Mouse (Mus musculus): ENCODE measurements around the gene Lrrk1. TPM values are rescaled to one million over a fixed set of nuclear protein-coding genes. Genes with fewer than 3 reads are reported as not detected.

Lrrk1 gene
- 1.7 and 2.9 TPM in 2 replicates for total RNA-seq (2015; ENCODE audit: low replicate concordance)
- 6.4 and 6.6 TPM in 2 replicates for total RNA-seq (2017; ENCODE audit: low replicate concordance)

- ATAC-seq (replicated peaks; ENCODE audit: low FRiP score, poor library complexity, severe bottlenecking) = no peak
Observed at GRCm38 (mm10) chr7:66387813-66388521, at the start of gene Lrrk1. Gene Lrrk1, minus strand, starts transcription at chr7:66388350.

DNA sequence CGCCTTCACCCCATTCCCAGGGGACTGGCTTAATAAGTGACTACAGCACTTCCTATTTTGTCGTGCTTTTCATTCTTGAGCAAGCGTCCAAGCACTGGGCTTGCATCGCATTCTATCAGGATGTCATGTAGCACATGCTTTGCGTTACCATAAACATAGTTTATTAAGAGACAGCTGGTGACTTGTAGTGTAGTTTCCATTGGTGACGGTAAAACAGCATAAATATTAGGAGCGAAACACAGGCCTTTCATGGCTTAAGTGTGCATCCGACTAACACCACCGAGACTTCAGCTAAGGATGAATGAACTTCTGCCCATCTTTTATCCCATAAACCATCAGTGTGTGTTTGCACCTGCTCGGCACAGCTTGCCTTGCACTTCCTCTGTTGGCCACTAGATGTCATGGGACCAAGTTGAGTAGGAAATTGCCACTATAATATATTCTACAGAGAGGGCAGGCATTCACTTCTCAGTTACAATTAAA is 46.3 kb upstream of the Lrrk1 start:
- ATAC-seq (replicated peaks; ENCODE audit: low FRiP score, poor library complexity, severe bottlenecking) = 0 out of 2 replicates have a peak, but pooled peaks have one; percentile 53

- no peak for ATAC-seq (replicated peaks; ENCODE audit: low FRiP score, poor library complexity, severe bottlenecking)
Observed at GRCm38 (mm10) chr7:66427437-66428161, 39.4 kb upstream of the Lrrk1 start, which contains the start of gene Aldh1a3. Gene Aldh1a3, minus strand, starts transcription at chr7:66427517.

DNA sequence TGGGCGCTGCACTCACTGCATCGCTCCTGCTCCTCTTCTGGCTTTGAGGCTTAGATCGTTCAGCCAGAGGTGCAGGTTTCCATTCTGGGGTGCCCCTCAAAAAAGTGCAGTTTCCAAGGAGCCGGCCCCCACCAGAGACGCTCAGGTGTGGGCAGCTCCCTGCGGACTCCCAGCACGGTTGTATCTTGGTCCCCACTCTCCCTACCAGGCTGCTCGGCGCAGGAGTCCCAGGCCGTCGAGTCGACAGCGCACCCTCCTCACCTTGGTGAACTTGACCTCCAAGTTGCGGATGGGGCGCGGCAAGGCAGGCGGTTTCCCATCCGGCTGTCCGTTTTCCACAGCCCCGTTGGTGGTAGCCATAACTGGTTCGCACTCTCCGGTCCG is 38.9 kb upstream of the Lrrk1 start:
- no peak for ATAC-seq (replicated peaks; ENCODE audit: low FRiP score, poor library complexity, severe bottlenecking)

DNA sequence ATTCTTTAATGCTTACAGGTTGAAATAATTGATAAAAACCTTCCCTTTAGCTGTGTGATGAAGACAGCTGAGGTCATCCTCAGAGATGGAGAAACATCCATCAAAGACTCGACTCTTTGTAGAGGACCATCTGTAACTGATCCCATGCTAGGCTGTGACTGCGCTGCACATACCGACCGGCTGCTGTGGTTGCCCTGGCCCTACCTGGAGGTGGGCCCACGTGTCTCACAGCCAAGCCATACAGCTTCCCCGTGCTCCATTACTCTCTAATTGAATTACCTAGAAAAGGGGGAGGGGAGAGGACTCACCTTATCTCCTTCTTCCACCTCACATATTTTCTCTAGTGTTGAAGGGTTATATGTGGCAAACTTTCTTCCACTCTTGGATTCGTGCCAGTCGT is 33.8 kb upstream of the Lrrk1 start:
- no peak for ATAC-seq (replicated peaks; ENCODE audit: low FRiP score, poor library complexity, severe bottlenecking)

DNA sequence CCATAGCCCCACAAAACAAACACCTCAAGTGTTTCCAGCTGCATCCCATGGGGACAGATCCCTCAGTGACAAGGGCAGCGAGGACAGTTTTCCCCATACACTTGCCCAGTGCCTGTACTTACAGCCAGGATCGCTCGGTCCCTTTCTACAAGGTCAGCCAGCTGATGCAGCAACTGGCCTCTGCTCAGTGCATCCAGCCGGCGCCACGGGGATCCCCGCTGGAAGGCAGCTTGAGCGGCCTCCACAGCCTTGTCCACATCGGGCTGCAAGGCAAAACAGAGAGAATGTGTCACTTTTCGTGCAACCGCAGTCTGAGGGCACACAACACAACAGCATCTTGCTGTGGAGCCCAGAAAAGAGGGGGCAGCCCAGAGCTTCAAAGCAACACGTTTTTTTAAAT is 30.8 kb upstream of the Lrrk1 start:
- no peak for ATAC-seq (replicated peaks; ENCODE audit: low FRiP score, poor library complexity, severe bottlenecking)

- no peak for ATAC-seq (replicated peaks; ENCODE audit: low FRiP score, poor library complexity, severe bottlenecking)
Observed at GRCm38 (mm10) chr7:66416829-66417228, 28.7 kb upstream of the Lrrk1 start.

- ATAC-seq (replicated peaks; ENCODE audit: low FRiP score, poor library complexity, severe bottlenecking) = no peak
Observed at GRCm38 (mm10) chr7:66413093-66413492, 24.9 kb upstream of the Lrrk1 start.

GRCm38 (mm10) chr7:66409433-66409832 is 21.3 kb upstream of the Lrrk1 start:
- ATAC-seq (replicated peaks; ENCODE audit: low FRiP score, poor library complexity, severe bottlenecking) = no peak

DNA sequence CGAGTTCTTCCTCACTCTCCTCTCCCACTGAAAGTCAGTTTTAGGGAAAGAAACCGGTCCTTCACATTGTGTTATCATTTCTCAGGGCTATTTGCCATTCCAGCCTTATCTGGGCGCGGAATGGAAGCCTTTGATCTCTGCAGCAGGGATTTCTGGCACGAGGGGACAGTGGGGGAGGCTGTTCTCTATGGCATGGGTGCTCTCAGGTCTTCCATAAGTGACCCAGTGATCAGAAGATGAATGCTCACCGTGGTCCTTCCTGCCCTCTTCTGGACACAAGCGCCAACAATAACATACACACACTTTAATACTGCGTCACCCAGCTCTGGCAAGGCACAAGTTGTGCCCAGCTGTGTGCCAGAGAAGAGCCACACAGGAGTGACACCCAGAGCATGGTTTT is 18.8 kb upstream of the Lrrk1 start:
- no peak for ATAC-seq (replicated peaks; ENCODE audit: low FRiP score, poor library complexity, severe bottlenecking)

DNA sequence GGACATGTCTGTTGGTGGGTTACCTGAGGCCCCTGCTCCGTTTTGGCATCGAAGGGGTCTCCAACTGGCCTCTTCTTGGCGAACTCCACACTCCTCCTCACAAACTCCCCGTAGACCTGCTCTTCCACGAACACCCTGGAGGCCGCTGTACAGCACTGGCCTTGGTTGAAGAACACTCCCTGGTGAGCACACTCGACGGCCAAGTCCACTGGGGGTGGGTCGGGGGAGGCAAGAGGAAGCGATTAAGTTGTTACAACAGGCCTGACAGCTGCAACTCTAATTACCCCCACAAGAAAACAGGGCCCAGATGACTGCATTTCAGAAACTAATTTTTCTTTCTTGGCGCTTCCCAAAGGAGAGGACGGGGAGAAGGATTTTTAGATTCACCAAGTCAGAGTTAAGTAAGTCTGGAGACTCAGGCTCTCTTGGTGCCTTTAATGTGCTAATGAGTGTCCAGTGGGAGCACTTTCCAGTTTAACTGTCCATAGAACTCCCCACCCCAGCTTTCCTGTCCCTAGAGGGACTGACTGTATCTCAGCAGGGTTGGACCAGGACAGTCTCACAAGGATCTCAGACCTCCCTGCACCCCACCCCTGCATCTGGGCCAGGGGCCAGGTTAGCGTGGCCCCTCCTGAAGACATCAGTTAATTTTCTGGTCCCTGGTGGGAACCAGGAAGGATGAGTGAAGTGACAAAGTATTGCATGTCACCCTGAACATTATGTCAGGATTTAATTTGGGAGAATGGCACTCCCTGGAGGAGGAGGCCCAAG is 18.0 kb upstream of the Lrrk1 start:
- no peak for ATAC-seq (replicated peaks; ENCODE audit: low FRiP score, poor library complexity, severe bottlenecking)

DNA sequence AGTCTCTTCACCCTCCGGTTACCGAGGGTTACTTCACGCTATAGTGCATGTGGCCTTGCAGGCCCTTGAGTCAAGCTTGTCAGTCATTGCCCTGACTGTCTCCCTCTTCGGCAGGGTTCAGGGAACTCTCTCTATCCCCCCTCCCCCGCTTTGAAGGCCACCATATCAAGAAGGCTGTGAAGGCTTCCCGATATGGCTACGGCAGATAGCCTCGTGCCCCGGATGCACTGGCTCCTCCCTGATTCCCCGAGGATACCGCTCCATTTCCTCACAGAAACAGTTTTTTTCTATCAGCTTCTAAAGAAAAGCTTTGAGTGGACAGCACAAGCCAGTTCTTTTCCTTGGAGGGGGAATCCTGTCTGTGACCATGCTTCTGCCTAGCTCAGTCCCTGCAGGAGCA is 17.4 kb upstream of the Lrrk1 start:
- no peak for ATAC-seq (replicated peaks; ENCODE audit: low FRiP score, poor library complexity, severe bottlenecking)

- no peak for ATAC-seq (replicated peaks; ENCODE audit: low FRiP score, poor library complexity, severe bottlenecking)
Observed at GRCm38 (mm10) chr7:66404802-66405201, 16.7 kb upstream of the Lrrk1 start.

DNA sequence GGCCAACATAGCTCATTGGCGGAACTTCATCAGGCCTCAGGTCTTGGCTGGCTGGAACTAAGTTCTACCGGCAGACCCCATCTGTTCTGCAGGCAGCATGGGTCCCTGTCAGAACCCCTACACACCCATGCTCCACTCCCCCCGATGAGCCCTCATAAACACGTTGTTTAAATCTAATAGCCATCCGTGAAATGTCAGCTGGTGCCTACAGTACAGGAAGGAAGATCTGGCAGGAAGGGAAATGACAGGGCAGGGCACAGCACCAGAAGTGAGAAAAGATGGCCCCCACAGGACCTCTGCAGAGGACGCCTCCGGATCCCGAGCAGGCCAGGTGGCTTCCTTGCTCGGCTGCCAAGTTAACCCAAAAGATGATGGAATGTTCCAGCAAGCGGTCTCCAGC is 16.0 kb upstream of the Lrrk1 start:
- no peak for ATAC-seq (replicated peaks; ENCODE audit: low FRiP score, poor library complexity, severe bottlenecking)

DNA sequence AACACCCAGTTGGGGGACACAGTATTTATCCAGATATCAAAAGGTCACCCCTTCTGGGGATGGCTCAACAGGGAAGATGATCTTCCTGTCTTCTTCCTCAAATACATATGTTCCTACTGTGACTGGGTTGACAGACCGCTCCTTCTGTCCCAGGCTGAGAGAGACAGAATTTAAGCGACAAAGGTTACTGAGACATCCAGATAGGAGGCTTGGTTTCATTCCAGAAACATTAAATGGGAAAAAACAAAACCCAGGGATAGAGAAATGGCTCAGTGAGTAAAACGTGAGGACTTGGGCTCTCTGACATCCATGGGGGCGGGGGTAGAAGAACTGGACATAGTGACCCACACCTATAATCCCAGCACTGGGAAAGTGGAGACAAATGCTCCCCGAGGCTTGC is 14.7 kb upstream of the Lrrk1 start:
- no peak for ATAC-seq (replicated peaks; ENCODE audit: low FRiP score, poor library complexity, severe bottlenecking)

- ATAC-seq (replicated peaks; ENCODE audit: low FRiP score, poor library complexity, severe bottlenecking) = no peak
Observed at GRCm38 (mm10) chr7:66401605-66402004, 13.5 kb upstream of the Lrrk1 start.

DNA sequence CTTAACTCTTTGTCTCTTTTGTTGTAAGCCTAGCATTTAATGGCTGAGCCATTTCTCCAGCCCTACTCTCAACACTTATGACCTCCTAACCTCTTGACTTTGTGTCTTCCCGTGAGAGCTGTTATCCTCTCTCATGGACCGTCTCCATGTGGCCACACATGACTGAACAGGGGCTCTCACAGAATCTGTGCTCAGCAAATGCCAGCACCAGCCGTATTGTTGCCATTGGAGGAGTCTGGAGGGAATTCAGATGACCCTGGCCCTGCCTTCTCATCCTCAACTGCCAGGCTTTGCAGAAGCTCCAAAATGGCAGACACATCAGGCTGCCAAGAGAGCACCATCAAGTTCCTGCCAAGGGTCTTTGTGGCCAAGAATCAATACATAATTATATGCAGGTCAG is 9.1 kb upstream of the Lrrk1 start:
- ATAC-seq (replicated peaks; ENCODE audit: low FRiP score, poor library complexity, severe bottlenecking) = no peak

DNA sequence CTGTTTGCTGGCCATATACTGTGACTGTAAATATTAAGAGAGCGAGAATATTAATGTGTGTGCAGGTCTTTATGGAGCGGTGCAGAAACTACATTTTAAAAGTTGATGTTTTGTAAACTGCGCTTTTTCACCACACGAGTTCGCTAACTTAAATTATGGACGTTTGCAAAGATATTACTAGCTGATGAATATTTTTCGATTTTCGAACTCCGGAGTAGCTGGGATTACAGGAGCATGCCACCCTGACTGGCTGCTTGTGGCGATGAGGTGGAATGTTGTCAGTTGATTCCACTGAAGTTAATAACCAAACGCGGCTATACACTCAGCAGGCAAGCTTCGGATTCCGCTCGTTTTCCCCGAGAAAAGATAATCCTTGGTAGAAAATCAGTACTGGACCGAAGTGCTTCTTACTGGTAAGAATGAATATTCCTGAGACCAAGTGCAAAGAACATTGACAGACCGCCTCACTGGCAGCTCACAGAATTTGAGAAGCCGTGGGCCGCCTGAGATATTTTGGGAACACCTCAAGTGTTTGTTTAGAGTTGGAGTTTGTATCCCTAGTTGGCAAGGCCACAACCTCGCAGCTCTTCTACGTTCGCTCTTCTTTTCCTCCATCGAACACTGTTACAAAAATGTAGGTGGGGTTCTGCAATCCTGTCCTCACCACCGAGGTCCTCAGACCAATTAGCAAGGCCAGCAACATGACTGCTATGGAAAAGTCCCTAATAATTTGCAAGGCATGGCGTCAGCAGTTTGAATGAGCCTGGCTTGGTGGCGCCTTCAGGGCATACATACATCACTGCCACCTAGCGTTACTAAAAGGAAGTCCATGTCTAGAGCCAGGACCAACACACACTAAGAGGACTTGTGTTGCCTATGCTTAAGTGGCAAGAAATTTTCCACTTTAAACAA is 727 bp upstream of the Lrrk1 start:
- peak; percentile 78 for ATAC-seq (replicated peaks; ENCODE audit: low FRiP score, poor library complexity, severe bottlenecking)

DNA sequence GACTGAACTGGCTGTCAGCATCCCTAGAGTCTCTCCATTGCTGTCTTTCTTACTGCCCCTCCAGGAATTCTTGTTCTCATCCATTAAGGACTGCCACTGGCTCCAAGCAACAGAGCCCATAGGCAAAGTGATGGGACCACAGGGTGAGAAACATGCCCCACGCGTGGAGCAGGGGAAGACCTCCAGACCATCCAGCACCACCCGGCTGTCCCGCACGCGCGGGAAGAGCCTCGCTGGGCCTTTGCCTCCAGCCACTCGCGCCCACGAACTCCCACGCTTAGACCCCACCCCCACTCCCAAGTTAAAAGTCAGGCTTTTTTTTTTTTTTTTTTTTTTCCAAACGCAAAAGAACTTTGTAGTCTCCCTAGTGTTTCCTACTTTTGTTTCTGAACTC is 734 bp downstream of the Lrrk1 start:
- no peak for ATAC-seq (replicated peaks; ENCODE audit: low FRiP score, poor library complexity, severe bottlenecking)
